Mouse (Mus musculus) T-helper 2 cell (primary cell): ENCODE measurements around the gene Gpr182.
"Not testable (repeated sequence)": the region's sequence is repeated elsewhere in the genome, so short reads cannot be mapped to it uniquely, and the experiment has no call there.

Experiments
- in situ Hi-C: fragments of 300-600 bp; cut with MboI, MseI; formaldehyde crosslinking; loops from one replicate; pipeline ENCODE4 v1.15.1; 2025; ENCODE audit warnings: high pct_unique_total_duplicates

The Gpr182 gene

GRCm38 (mm10) chr10:127751548-127751947 lies at the start of gene Gpr182:
Gene Gpr182, minus strand, starts transcription at chr10:127751732.
- in situ Hi-C loops: loop anchor here (25.0 kb wide), 1 partner anchor 1714 kb away; no protein-coding TSS in a partner anchor

- in situ Hi-C loops: no loop called here
These were observed 49.4 kb upstream of the Gpr182 start, which contains the start of gene Rdh16 for GRCm38 (mm10) chr10:127800891-127801290. Gene Rdh16, plus strand, starts transcription at chr10:127801152.

GRCm38 (mm10) chr10:127799295-127799694 lies 47.8 kb upstream of the Gpr182 start:
- in situ Hi-C loops: no loop called here

- in situ Hi-C loops: not testable (repeated sequence)
These were observed 33.9 kb upstream of the Gpr182 start for GRCm38 (mm10) chr10:127785411-127785810.

GRCm38 (mm10) chr10:127782321-127782720 lies 30.8 kb upstream of the Gpr182 start:
- in situ Hi-C loops: not testable (repeated sequence)

GRCm38 (mm10) chr10:127776011-127776410 lies 24.5 kb upstream of the Gpr182 start, which contains the start of gene Rdh9:
Gene Rdh9, plus strand, starts transcription at chr10:127776386.
- in situ Hi-C loops: no loop called here

GRCm38 (mm10) chr10:127766564-127766963 lies 15.0 kb upstream of the Gpr182 start:
- in situ Hi-C loops: loop anchor here (25.0 kb wide), 1 partner anchor 1729 kb away; no protein-coding TSS in a partner anchor

GRCm38 (mm10) chr10:127763914-127764680 lies 12.6 kb upstream of the Gpr182 start:
- in situ Hi-C loops: loop anchor here (25.0 kb wide), 1 partner anchor 1727 kb away; no protein-coding TSS in a partner anchor

GRCm38 (mm10) chr10:127762926-127763325 lies 11.4 kb upstream of the Gpr182 start:
- in situ Hi-C loops: loop anchor here (25.0 kb wide), 1 partner anchor 1726 kb away; no protein-coding TSS in a partner anchor

- in situ Hi-C loops: loop anchor here (25.0 kb wide), 1 partner anchor 1722 kb away; no protein-coding TSS in a partner anchor
These were observed 7.9 kb upstream of the Gpr182 start, which contains the start of the genes Rdh1 and Rdh16f1 for GRCm38 (mm10) chr10:127759181-127760110. Gene Rdh1, plus strand, starts transcription at chr10:127759721. Gene Rdh16f1, plus strand, starts transcription at chr10:127759787.

- in situ Hi-C loops: loop anchor here (25.0 kb wide), 1 partner anchor 1719 kb away; no protein-coding TSS in a partner anchor
These were observed 4.4 kb upstream of the Gpr182 start for GRCm38 (mm10) chr10:127755770-127756468.

- in situ Hi-C loops: loop anchor here (25.0 kb wide), 1 partner anchor 1718 kb away; no protein-coding TSS in a partner anchor
These were observed 3.7 kb upstream of the Gpr182 start for GRCm38 (mm10) chr10:127755246-127755645.

GRCm38 (mm10) chr10:127754566-127755166 lies 3.1 kb upstream of the Gpr182 start:
- in situ Hi-C loops: loop anchor here (25.0 kb wide), 1 partner anchor 1717 kb away; no protein-coding TSS in a partner anchor

- in situ Hi-C loops: loop anchor here (25.0 kb wide), 1 partner anchor 1713 kb away; no protein-coding TSS in a partner anchor
These were observed 1.3 kb downstream of the Gpr182 start for GRCm38 (mm10) chr10:127750136-127750777.

GRCm38 (mm10) chr10:127748847-127749612 lies 2.5 kb downstream of the Gpr182 start:
- in situ Hi-C loops: no loop called here

GRCm38 (mm10) chr10:127747254-127747653 lies 4.3 kb downstream of the Gpr182 start:
- in situ Hi-C loops: no loop called here

GRCm38 (mm10) chr10:127745886-127746285 lies 5.6 kb downstream of the Gpr182 start:
- in situ Hi-C loops: no loop called here

- in situ Hi-C loops: no loop called here
These were observed 6.9 kb downstream of the Gpr182 start for GRCm38 (mm10) chr10:127744661-127745060.

GRCm38 (mm10) chr10:127739661-127740161 lies 11.8 kb downstream of the Gpr182 start:
- in situ Hi-C loops: no loop called here
